Mouse (Mus musculus): ENCODE measurements at regions not wholly inside any gene's neighbourhood (a gene's known extent, or its start where the extent isn't known, plus 50 kb on each side); places are given as distances from the start of the nearest gene placed in this dataset.

- DNase-seq (ENCODE audit: inconsistent age in 2 of 2, low spot score in 1 of 2) = peak in 1 of 2 experiments; percentile 37
Observed at GRCm38 (mm10) chr10:72188326-72188725, 466.3 kb upstream of the Zwint start.

- no peak for DNase-seq (ENCODE audit: inconsistent age in 2 of 2, low spot score in 1 of 2)
Observed at GRCm38 (mm10) chr10:72217812-72218211, 436.8 kb upstream of the Zwint start.

GRCm38 (mm10) chr10:72221120-72221519, 433.5 kb upstream of the Zwint start:
- DNase-seq (ENCODE audit: inconsistent age in 2 of 2, low spot score in 1 of 2) = no peak

GRCm38 (mm10) chr10:72222505-72222904, 432.1 kb upstream of the Zwint start:
- DNase-seq (ENCODE audit: inconsistent age in 2 of 2, low spot score in 1 of 2) = no peak

GRCm38 (mm10) chr10:72225084-72225483, 429.6 kb upstream of the Zwint start:
- no peak for DNase-seq (ENCODE audit: inconsistent age in 2 of 2, low spot score in 1 of 2)

- DNase-seq (ENCODE audit: inconsistent age in 2 of 2, low spot score in 1 of 2) = peak in 1 of 2 experiments; percentile 61
Observed at GRCm38 (mm10) chr10:72244106-72244505, 410.5 kb upstream of the Zwint start.

All from adrenal gland, adult (tissue).